Mouse (Mus musculus): ENCODE data around the gene Lrrc2. TPM values are rescaled to one million over a fixed set of nuclear protein-coding genes. Genes with fewer than 3 reads are reported as not detected.

The Lrrc2 gene
- polyA plus RNA-seq, 1 experiment from 2014 or later = 0.29 TPM

- H3K4me1 ChIP-seq (replicated peaks) = peaks cover 36% of the 10 kb centered on the region
- no peak overlapping the region for H3K4me3 ChIP-seq (replicated peaks)
- H3K9ac ChIP-seq = no peak overlapping the region
- peaks cover 50% of the 10 kb centered on the region for H3K27me3 ChIP-seq
- ATAC-seq (ENCODE audit: low read depth) (no peak), DNase-seq (no peak)
- no peak overlapping the region for H3K4me2 ChIP-seq
- no peak overlapping the region for H3K27ac ChIP-seq
- no peaks in the 10 kb centered on the region for H3K9me3 ChIP-seq (replicated peaks)
- 64% methylated on average over 3 of the region's 3 CpGs for WGBS (ENCODE audit: insufficient replicate concordance)
- no peaks in the 10 kb centered on the region for H3K36me3 ChIP-seq
Measured at GRCm38 (mm10) chr9:110950109-110950508, 1.2 kb upstream of the Lrrc2 start.

DNA sequence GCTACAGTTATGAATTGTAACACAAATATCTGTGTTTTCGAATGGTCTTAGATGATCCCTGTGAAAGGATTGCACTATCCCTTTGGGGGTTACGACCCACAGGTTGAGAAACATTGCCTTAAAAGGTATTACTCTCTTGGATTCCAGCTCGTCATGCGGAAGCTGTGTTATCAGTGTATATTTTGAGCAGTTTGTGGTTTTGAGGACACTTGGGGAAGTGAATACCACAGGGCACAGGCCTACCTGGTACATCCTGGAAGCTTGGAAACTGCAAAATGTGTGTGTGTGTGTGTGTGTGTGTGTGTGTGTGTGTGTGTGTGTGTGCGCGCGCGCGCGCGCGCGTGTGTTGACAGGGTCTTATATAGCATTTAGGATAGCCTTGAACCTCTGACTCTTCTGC is 521 bp downstream of the Lrrc2 start:
- WGBS (ENCODE audit: insufficient replicate concordance) = 75% methylated on average over 13 of the region's 13 CpGs
- Histone ChIP-seq H3K9me3 (replicated peaks) (no peaks in the 10 kb centered on the region), H3K4me3 (replicated peaks) (no peak overlapping the region), H3K27me3 (peaks cover 39% of the 10 kb centered on the region), H3K9ac (no peak overlapping the region), H3K4me1 (replicated peaks) (peaks cover 30% of the 10 kb centered on the region), H3K36me3 (no peaks in the 10 kb centered on the region), H3K27ac (no peak overlapping the region), H3K4me2 (no peak overlapping the region)
- ATAC-seq (ENCODE audit: low read depth) (no peak), DNase-seq (no peak)

DNA sequence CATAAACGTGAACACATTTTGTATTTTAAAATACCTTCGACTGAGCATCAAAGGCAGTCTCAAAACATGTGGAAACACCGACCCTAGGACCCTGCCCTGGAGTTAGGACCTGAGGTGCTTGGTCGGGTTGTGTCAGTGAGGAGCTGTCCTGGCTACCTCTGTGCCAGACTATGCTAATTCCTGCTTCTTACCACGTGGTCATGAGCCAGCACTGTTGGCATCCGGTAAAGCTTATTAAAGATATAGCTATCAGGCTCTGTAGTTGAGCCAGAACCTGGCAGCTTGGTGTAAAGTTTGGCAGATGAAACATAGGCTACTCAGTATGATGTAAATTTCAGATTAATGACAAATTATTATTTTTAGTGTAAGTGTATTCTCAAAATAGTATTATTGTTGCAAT is 1.1 kb downstream of the Lrrc2 start:
- no peak for DNase-seq
- Histone ChIP-seq H3K36me3 (no peaks in the 10 kb centered on the region), H3K27me3 (peaks cover 34% of the 10 kb centered on the region), H3K9ac (no peak overlapping the region), H3K4me3 (replicated peaks) (no peak overlapping the region), H3K27ac (no peak overlapping the region), H3K4me1 (replicated peaks) (peaks cover 26% of the 10 kb centered on the region), H3K4me2 (no peak overlapping the region), H3K9me3 (replicated peaks) (no peaks in the 10 kb centered on the region)
- ATAC-seq (ENCODE audit: low read depth) = 0 out of 2 replicates have a peak, but pooled peaks have one; percentile 42
- WGBS (ENCODE audit: insufficient replicate concordance) = 34% methylated on average over 6 of the region's 6 CpGs

DNA sequence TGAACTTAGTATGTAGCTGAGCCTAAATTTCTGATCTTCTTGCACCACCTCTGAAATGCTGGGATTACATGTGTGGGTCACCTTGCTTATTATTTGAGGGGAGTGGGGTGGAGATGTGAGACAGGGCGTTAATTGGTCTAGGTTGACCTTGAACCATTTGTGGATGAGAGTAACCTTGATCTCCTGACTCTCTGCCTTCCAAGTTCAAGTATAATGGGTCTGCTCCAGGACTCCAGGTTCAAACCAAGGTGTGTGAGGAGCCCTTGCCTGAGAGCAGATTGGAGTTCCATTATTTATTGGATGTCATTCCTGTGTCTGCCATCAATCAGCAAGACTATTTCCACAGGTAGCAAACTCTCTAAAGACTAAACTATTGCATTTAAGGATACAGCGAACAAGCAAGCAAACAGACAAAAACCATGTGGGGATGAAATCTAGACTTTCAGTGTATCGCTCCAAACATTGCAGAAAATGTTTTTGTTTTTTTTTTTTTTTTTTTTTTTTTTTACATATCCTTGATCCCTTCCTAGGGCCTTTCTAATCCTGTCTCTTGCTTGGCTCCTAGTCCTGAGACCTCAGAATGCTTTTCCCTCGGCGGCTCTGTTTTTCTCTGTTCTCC is 1.7 kb downstream of the Lrrc2 start:
- Histone ChIP-seq H3K9me3 (replicated peaks) (no peaks in the 10 kb centered on the region), H3K27me3 (peaks cover 30% of the 10 kb centered on the region), H3K36me3 (no peaks in the 10 kb centered on the region), H3K4me2 (peak overlapping the region; percentile 74), H3K4me1 (replicated peaks) (peaks cover 20% of the 10 kb centered on the region), H3K9ac (no peak overlapping the region), H3K4me3 (replicated peaks) (peak overlapping the region; percentile 57), H3K27ac (no peak overlapping the region)
- DNase-seq = no peak
- 37% methylated on average over 5 of the region's 5 CpGs for WGBS (ENCODE audit: insufficient replicate concordance)
- ATAC-seq (ENCODE audit: low read depth) = no peak

DNA sequence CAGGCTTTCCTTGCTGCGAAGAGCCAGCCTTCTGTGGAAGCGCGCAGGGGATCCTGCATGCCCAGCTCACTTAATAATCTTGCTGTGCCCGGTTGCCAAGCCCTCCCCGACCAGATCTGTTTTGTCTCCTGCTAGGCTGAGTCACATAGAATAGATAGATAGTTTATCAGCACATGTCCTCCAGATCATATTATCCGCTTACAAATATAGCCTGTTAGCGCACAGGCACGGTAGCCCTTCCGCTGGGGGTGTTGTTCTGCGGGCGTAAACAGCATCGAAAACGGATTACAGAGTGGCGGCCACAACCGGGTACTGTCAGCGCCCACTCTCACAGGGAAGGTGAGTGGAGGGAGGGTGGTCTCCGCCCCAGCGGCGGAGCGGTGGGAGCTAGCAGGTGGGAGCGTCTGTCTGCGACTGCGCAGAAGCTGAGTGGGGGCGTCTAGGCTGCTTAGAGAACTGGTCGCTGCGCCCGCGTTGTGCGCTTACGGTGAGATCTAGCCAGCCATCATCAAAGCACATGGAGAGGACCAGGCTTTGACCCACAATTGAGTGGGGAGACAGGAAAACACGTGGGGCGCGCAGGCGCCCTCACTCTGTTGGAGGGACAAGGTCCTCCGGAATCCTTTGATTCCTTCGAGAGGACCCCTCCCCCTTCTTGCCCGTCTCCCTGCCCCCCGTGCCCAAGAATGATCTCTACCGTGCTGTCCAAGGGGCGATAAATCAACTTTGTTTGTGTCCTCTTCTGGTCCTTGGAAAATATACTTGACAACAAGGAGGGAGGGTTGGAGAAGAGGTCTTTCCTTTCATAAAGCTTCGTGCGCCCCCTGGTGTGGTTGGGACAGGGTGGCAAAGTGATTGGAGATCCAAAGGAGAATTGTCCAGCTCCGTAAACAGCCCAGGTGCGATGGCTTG is 2.5 kb downstream of the Lrrc2 start:
- Histone ChIP-seq H3K27me3 (peaks cover 30% of the 10 kb centered on the region), H3K4me1 (replicated peaks) (peaks cover 18% of the 10 kb centered on the region; the same call in 1 of the 2 replicates), H3K9me3 (replicated peaks) (no peaks in the 10 kb centered on the region), H3K4me3 (replicated peaks) (peak overlapping the region; percentile 57), H3K9ac (peak overlapping the region; percentile 54), H3K4me2 (peak overlapping the region; percentile 74), H3K36me3 (no peaks in the 10 kb centered on the region), H3K27ac (no peak overlapping the region)
- 3% methylated on average over 44 of the region's 44 CpGs for WGBS (ENCODE audit: insufficient replicate concordance)
- ATAC-seq (ENCODE audit: low read depth) = peak; percentile 47
- DNase-seq = peak; percentile 9

GRCm38 (mm10) chr9:110954681-110955445 is 3.5 kb downstream of the Lrrc2 start:
- no peak for DNase-seq
- no peaks in the 10 kb centered on the region for H3K9me3 ChIP-seq (replicated peaks)
- H3K4me2 ChIP-seq = no peak overlapping the region
- 0 out of 2 replicates have a peak, but pooled peaks cover 11% of the 10 kb centered on the region for H3K4me1 ChIP-seq (replicated peaks)
- H3K36me3 ChIP-seq = no peaks in the 10 kb centered on the region
- H3K27me3 ChIP-seq = peaks cover 30% of the 10 kb centered on the region
- H3K9ac ChIP-seq = no peak overlapping the region
- no peak overlapping the region for H3K27ac ChIP-seq
- no peak overlapping the region for H3K4me3 ChIP-seq (replicated peaks)
- WGBS (ENCODE audit: insufficient replicate concordance) = 41% methylated on average over 2 of the region's 2 CpGs
- no peak for ATAC-seq (ENCODE audit: low read depth)

DNA sequence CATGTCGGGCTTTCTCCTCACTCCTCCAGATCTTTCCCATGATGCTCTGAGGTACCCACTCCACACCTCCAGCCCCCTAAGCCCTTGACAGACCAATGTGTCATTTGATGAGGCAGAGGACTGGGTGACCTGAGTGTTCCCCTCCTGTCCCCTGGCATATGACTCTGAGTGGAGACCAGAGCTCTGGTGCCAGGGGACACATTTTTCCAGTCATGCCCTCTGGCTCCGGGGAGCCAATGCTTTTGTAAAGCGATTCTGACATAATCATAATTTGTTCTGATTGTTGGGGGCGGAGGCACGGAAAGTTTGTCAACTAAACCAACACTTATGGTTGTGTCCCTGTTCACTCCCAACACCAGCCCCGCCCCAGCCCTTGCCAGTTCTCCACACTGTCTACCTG is 4.6 kb downstream of the Lrrc2 start:
- no peak for ATAC-seq (ENCODE audit: low read depth)
- H3K9ac ChIP-seq = no peak overlapping the region
- H3K4me1 ChIP-seq (replicated peaks) = 0 out of 2 replicates have a peak, but pooled peaks cover 11% of the 10 kb centered on the region
- no peak overlapping the region for H3K4me3 ChIP-seq (replicated peaks)
- no peaks in the 10 kb centered on the region for H3K36me3 ChIP-seq
- no peak for DNase-seq
- H3K27me3 ChIP-seq = peaks cover 30% of the 10 kb centered on the region
- H3K9me3 ChIP-seq (replicated peaks) = no peaks in the 10 kb centered on the region
- no peak overlapping the region for H3K27ac ChIP-seq
- H3K4me2 ChIP-seq = no peak overlapping the region
- 68% methylated on average over 6 of the region's 6 CpGs for WGBS (ENCODE audit: insufficient replicate concordance)

- Histone ChIP-seq H3K4me2 (no peak overlapping the region), H3K9ac (no peak overlapping the region), H3K27ac (no peak overlapping the region), H3K4me1 (replicated peaks) (no peaks in the 10 kb centered on the region), H3K4me3 (replicated peaks) (no peak overlapping the region), H3K27me3 (peaks cover 11% of the 10 kb centered on the region), H3K36me3 (no peaks in the 10 kb centered on the region), H3K9me3 (replicated peaks) (no peaks in the 10 kb centered on the region)
- DNase-seq (no peak), ATAC-seq (ENCODE audit: low read depth) (no peak)
- WGBS (ENCODE audit: insufficient replicate concordance) = 57% methylated on average over 5 of the region's 5 CpGs
Measured at GRCm38 (mm10) chr9:110959669-110960068, 8.3 kb downstream of the Lrrc2 start.

DNA sequence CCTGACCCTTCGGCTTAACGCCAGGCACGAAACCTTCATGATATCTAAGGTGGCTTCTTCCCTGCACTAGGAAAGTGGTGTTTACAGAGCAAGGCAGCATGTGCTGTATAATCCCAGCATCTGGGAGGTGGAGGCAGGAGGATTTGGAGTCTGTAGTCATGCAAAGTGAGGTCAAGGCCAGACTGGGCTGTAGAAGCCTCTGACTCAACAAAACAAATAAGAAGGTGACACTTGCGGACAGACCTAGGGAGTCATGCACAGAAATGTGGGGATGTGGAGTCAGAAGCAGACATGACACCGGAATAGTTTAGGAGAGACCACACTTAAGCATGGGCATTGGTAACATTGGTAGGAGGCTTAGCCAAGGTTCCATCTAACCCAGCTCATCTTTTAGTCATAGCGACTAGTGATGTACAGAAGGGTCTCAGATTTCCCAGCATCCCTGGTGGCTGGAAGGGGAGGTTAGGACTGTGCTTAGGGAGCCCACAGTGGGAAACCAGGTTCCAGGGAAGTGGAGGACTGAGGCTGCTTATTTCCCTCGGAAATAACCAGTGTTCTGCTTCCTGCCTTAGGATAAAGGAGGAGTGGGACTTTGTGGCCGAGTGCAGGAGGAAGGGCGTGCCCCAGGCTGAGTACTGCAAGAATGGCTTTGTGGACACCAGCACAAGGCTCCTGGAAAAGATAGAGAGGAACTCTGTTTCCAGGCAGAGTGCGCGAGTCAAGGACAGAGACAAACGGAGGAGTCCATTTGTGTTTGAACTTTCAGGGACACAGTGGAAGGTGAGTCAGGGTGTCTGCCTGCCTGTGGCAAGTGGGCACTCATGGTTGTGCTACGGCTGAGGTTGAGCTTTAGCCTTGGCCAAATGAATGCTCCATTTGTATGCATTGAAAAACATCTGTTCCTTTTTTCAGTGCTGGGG is 9.1 kb downstream of the Lrrc2 start:
- Histone ChIP-seq H3K4me2 (no peak overlapping the region), H3K9ac (no peak overlapping the region), H3K4me1 (replicated peaks) (no peaks in the 10 kb centered on the region), H3K36me3 (no peaks in the 10 kb centered on the region), H3K4me3 (replicated peaks) (no peak overlapping the region), H3K27ac (no peak overlapping the region), H3K27me3 (peaks cover 4% of the 10 kb centered on the region), H3K9me3 (replicated peaks) (no peaks in the 10 kb centered on the region)
- ATAC-seq (ENCODE audit: low read depth) (no peak), DNase-seq (no peak)
- WGBS (ENCODE audit: insufficient replicate concordance) = 65% methylated on average over 13 of the region's 13 CpGs

DNA sequence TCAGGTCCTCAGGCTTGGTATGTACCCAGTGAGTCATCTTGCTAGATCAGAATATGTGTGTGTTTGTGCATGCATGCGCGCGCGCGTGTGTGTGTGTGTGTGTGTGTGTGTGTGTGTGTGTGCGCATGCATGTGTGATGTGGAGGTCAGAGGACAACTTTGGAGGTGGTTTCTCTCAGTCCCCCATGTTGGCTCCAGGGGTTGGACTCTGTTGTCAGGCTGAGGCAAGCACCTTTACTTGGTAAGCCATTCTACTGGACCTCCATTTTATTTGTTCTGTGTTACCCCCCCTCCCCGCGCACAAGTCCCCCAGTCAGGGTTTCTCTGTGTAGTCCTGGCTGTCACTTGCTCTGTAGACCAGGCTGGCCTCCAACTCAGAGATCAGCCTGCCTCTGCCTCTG is 10.0 kb downstream of the Lrrc2 start:
- Histone ChIP-seq H3K9ac (no peak overlapping the region), H3K4me2 (no peak overlapping the region), H3K4me3 (replicated peaks) (no peak overlapping the region), H3K9me3 (replicated peaks) (no peaks in the 10 kb centered on the region), H3K36me3 (no peaks in the 10 kb centered on the region), H3K27me3 (no peaks in the 10 kb centered on the region), H3K4me1 (replicated peaks) (no peaks in the 10 kb centered on the region), H3K27ac (no peak overlapping the region)
- DNase-seq = no peak
- 90% methylated on average over 8 of the region's 8 CpGs for WGBS (ENCODE audit: insufficient replicate concordance)
- ATAC-seq (ENCODE audit: low read depth) = no peak

Measured in liver, embryonic 13.5 days (tissue).